Mouse (Mus musculus) stomach, embryonic 16.5 days (tissue): Measurements from ENCODE around the gene Pmvk. TPM values are rescaled to one million over a fixed set of nuclear protein-coding genes. Genes with fewer than 3 reads are reported as not detected.

Source experiments
- ATAC-seq: fragments of 200-750 bp; cut with Nextera tagmentation; 2 replicates; pipeline ENCODE4 v1.8.0; 2017; ENCODE audit warnings: moderate number of reproducible peaks, moderate TSS enrichment; ENCODE audit not compliant: insufficient read depth, low FRiP score
- H3K27ac ChIP-seq: fragments of 300-500 bp; sonication (generic); 2 replicates; pipeline ENCODE4 v1.5.1; 2014; ENCODE audit warnings: low read length
- H3K27me3 ChIP-seq: fragments of 300-500 bp; sonication (generic); 2 replicates; pipeline ENCODE4 v1.6.1; 2014; ENCODE audit warnings: low read length, control low read depth, mixed read lengths; ENCODE audit not compliant: control insufficient read depth, insufficient read depth
- H3K36me3 ChIP-seq: fragments of 300-500 bp; sonication (generic); 2 replicates; pipeline ENCODE4 v1.6.1; 2014; ENCODE audit warnings: low read length; ENCODE audit not compliant: control insufficient read depth, insufficient read depth
- H3K4me1 ChIP-seq: fragments of 300-500 bp; sonication (generic); 2 replicates; pipeline ENCODE4 v1.6.1; 2014; ENCODE audit warnings: low read length, control low read depth, mixed read lengths; ENCODE audit not compliant: control insufficient read depth, insufficient read depth
- H3K4me2 ChIP-seq: fragments of 300-500 bp; sonication (generic); 2 replicates; pipeline ENCODE4 v1.6.1; 2014; ENCODE audit warnings: low read depth, low read length, mixed read lengths
- H3K4me3 ChIP-seq: fragments of 300-500 bp; sonication (generic); replicated peaks from 2 replicates; pipeline ENCODE4 v1.5.1; 2014; ENCODE audit warnings: mild to moderate bottlenecking, low read length
- H3K9ac ChIP-seq: fragments of 300-500 bp; sonication (generic); 2 replicates; pipeline ENCODE4 v1.6.1; 2014; ENCODE audit warnings: low read length
- H3K9me3 ChIP-seq: fragments of 300-500 bp; sonication (generic); replicated peaks from 2 replicates; pipeline ENCODE4 v1.6.1; 2016; ENCODE audit warnings: low read length, control low read depth; ENCODE audit not compliant: control insufficient read depth
- WGBS: fragments of 180-500 bp; shearing (Covaris S2); extraction: QIAGEN DNeasy Blood & Tissue Kit; methylation state at CpG from one replicate; pipeline ENCODE4 v1.1.7; 2014; 5-methylcytosine and 5-hydroxymethylcytosine counted together
- polyA plus RNA-seq: library from polyadenylated mRNA; unstranded; fragments of >200 nt; fragmentation: Nextera tagmentation; extraction: Ambion mirVana; gene quantifications from 2 replicates; pipeline ENCODE4 v1.2.1, GENCODE M21; 2015

Pmvk gene
- polyA plus RNA-seq, 1 experiment from 2014 or later = 56.0 TPM

- Histone ChIP-seq H3K4me3 (no peak overlapping the region), H3K4me2 (no peak overlapping the region), H3K9ac (no peak overlapping the region), H3K36me3 (no peaks in the 10 kb centered on the region), H3K27me3 (no peaks in the 10 kb centered on the region), H3K27ac (no peak overlapping the region), H3K4me1 (no peaks in the 10 kb centered on the region), H3K9me3 (no peaks in the 10 kb centered on the region)
- ATAC-seq = no peak
- WGBS = 51% methylated on average over 7 of the region's 7 CpGs
Measured at GRCm38 (mm10) chr3:89499696-89500095, 45.4 kb downstream of the Pmvk start.

GRCm38 (mm10) chr3:89501486-89501885 is 47.1 kb downstream of the Pmvk start:
- Histone ChIP-seq H3K27me3 (no peaks in the 10 kb centered on the region), H3K4me2 (no peak overlapping the region), H3K4me1 (no peaks in the 10 kb centered on the region)

GRCm38 (mm10) chr3:89502551-89502950 is 48.2 kb downstream of the Pmvk start:
- no peaks in the 10 kb centered on the region for H3K4me1 ChIP-seq
- no peak for ATAC-seq
- H3K4me3 ChIP-seq = no peak overlapping the region
- H3K27ac ChIP-seq = no peak overlapping the region
- H3K27me3 ChIP-seq = no peaks in the 10 kb centered on the region
- H3K9ac ChIP-seq = no peak overlapping the region
- H3K9me3 ChIP-seq = no peaks in the 10 kb centered on the region
- no peak overlapping the region for H3K4me2 ChIP-seq
- H3K36me3 ChIP-seq = no peaks in the 10 kb centered on the region
- 80% methylated on average over 7 of the region's 7 CpGs for WGBS

More at GRCm38 (mm10) chr3:89501486-89501885, 47.1 kb downstream of the Pmvk start:
- H3K9me3 ChIP-seq = no peaks in the 10 kb centered on the region
- no peaks in the 10 kb centered on the region for H3K36me3 ChIP-seq
- H3K4me3 ChIP-seq = no peak overlapping the region
- no peak overlapping the region for H3K9ac ChIP-seq
- no peak for ATAC-seq
- H3K27ac ChIP-seq = no peak overlapping the region

- ATAC-seq = no peak
- no peak overlapping the region for H3K4me2 ChIP-seq
- no peaks in the 10 kb centered on the region for H3K4me1 ChIP-seq
- no peak overlapping the region for H3K9ac ChIP-seq
- H3K27me3 ChIP-seq = no peaks in the 10 kb centered on the region
- H3K9me3 ChIP-seq = no peaks in the 10 kb centered on the region
- H3K27ac ChIP-seq = no peak overlapping the region
- WGBS = 43% methylated on average over 9 of the region's 9 CpGs
- no peak overlapping the region for H3K4me3 ChIP-seq
- H3K36me3 ChIP-seq = no peaks in the 10 kb centered on the region
Measured at GRCm38 (mm10) chr3:89508041-89508440, 53.7 kb downstream of the Pmvk start.

GRCm38 (mm10) chr3:89510979-89511378 is 56.6 kb downstream of the Pmvk start:
- ATAC-seq = no peak
- H3K4me3 ChIP-seq = no peak overlapping the region
- no peaks in the 10 kb centered on the region for H3K4me1 ChIP-seq
- peak overlapping the region; percentile 18; the same call in 1 of the 2 replicates for H3K4me2 ChIP-seq
- no peaks in the 10 kb centered on the region for H3K27me3 ChIP-seq
- H3K9ac ChIP-seq = no peak overlapping the region
- no peaks in the 10 kb centered on the region for H3K9me3 ChIP-seq
- H3K27ac ChIP-seq = no peak overlapping the region
- 17% methylated on average over 4 of the region's 4 CpGs for WGBS
- no peaks in the 10 kb centered on the region for H3K36me3 ChIP-seq

- peaks cover 2% of the 10 kb centered on the region; the same call in 1 of the 2 replicates for H3K9me3 ChIP-seq
- H3K4me1 ChIP-seq = no peaks in the 10 kb centered on the region
- WGBS = 31% methylated on average over 15 of the region's 15 CpGs
- H3K27me3 ChIP-seq = no peaks in the 10 kb centered on the region
- no peaks in the 10 kb centered on the region for H3K36me3 ChIP-seq
- 0 out of 2 replicates have a peak overlapping the region, but pooled peaks have one; percentile 21 for H3K9ac ChIP-seq
- ATAC-seq = no peak
- no peak overlapping the region for H3K27ac ChIP-seq
- no peak overlapping the region for H3K4me3 ChIP-seq
- H3K4me2 ChIP-seq = peak overlapping the region; percentile 18; the same call in 1 of the 2 replicates
Measured at GRCm38 (mm10) chr3:89511400-89511799, 57.1 kb downstream of the Pmvk start.

GRCm38 (mm10) chr3:89512225-89512624 is 57.9 kb downstream of the Pmvk start:
- Histone ChIP-seq H3K9ac (no peak overlapping the region), H3K27me3 (no peaks in the 10 kb centered on the region), H3K4me2 (no peak overlapping the region), H3K4me1 (no peaks in the 10 kb centered on the region), H3K9me3 (peaks cover 6% of the 10 kb centered on the region), H3K4me3 (no peak overlapping the region), H3K36me3 (no peaks in the 10 kb centered on the region), H3K27ac (no peak overlapping the region)
- no peak for ATAC-seq
- WGBS = 92% methylated on average over 2 of the region's 2 CpGs

- no peak overlapping the region for H3K9ac ChIP-seq
- no peak overlapping the region for H3K4me3 ChIP-seq
- H3K27me3 ChIP-seq = peaks cover 5% of the 10 kb centered on the region
- ATAC-seq = no peak
- no peak overlapping the region for H3K27ac ChIP-seq
- H3K9me3 ChIP-seq = peaks cover 6% of the 10 kb centered on the region
- no peak overlapping the region for H3K4me2 ChIP-seq
- WGBS = 58% methylated on average over 11 of the region's 11 CpGs
- no peaks in the 10 kb centered on the region for H3K36me3 ChIP-seq
- H3K4me1 ChIP-seq = peaks cover 4% of the 10 kb centered on the region
Measured at GRCm38 (mm10) chr3:89515444-89515843, 61.1 kb downstream of the Pmvk start.

- Histone ChIP-seq H3K36me3 (no peaks in the 10 kb centered on the region), H3K4me1 (peaks cover 12% of the 10 kb centered on the region), H3K27me3 (peaks cover 11% of the 10 kb centered on the region), H3K27ac (no peak overlapping the region), H3K9me3 (peaks cover 6% of the 10 kb centered on the region), H3K4me2 (no peak overlapping the region), H3K4me3 (no peak overlapping the region), H3K9ac (no peak overlapping the region)
- ATAC-seq = no peak
- WGBS = 88% methylated on average over 5 of the region's 5 CpGs
Measured at GRCm38 (mm10) chr3:89516321-89516720, 62.0 kb downstream of the Pmvk start.
